ENCODE assay signal across 8 mouse cellular contexts in the genomic region with DNA sequence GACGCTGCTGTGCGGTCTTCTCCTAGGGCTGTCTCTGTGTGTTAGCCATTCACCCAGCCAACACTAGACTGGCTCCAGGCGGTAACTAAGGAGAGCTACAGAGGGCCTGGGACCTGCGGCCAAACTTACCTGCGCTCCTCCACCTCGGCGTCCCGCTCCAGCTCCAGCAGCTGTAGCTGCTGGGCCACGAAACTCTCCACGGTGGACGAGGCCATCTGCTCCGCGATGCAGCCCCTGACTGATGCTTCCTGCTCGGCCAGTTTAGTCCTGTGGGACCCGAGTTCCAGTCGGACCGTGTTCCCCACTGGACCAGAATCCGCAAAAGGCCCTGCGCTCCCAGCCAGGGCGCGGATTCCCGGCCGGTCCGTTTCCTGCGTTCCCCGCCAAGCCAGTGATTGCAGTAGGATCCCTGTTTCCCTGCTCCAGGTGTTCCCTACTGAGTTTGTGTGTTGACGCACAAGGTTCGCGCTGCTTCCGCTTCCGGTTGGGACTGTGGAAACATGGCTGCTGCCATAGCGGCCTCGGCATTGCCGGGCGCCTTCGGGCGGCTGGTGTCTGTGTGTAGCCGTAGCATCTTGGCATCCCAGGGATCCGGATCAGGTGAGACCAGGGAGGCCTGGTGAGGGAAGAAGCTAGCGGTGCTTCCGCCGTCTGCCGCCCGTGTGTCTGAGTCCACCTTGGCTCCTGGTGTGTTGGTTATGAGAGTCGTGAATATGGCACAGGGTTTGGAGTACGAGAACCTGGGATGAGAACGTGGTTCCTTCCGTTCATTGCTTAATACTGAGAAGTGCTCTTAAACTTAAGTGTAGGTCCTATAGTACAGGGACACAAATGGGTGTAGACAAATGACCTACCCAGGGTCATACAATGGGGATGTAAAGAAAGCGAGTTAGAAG. TPM values are rescaled to one million over a fixed set of nuclear protein-coding genes. Genes with fewer than 3 reads are reported as not detected.
A peak's percentile ranks its signal among the peaks of the same experiment; 100 is the strongest.
DNase-seq lines count a peak whose midpoint lies in the region; ATAC-seq and TF ChIP-seq lines count a peak whose summit lies in the region.

A gene (plus strand): TSS at position 330 of the 896 bp plus-strand sequence.
A gene (minus strand): TSS at position 446 of the 896 bp plus-strand sequence.

- peak; percentile 69; the same call in 1 of the 2 replicates for TF ChIP-seq POLR2A in lung, adult 2 months (IDR thresholded peaks at IDR 0.05; ENCODE audit: borderline replicate concordance, extremely low read depth, low read depth, low read length)

- peak; percentile 95 for ATAC-seq in forebrain, embryonic 15.5 days (replicated peaks)
- peak; percentile 62; the same call in 1 of the 2 replicates for ATAC-seq in neutrophil, adult 5-6 weeks (ENCODE audit: extremely low read depth, insufficient number of reproducible peaks, low FRiP score, poor library complexity, severe bottlenecking)

- H3K27me3 ChIP-seq in forebrain, embryonic 15.5 days = no peaks in the 10 kb centered on the region

- peaks cover 3 to 4% of the 10 kb centered on the region in 2 experiments; a peak in 2 of 4 replicates for H3K4me1 ChIP-seq in ES-E14 (ENCODE audit: control insufficient read depth in 2 of 2, insufficient read depth in 2 of 2, low read length in 2 of 2, poor library complexity in 1 of 2)
- peaks cover 23% of the 10 kb centered on the region for H3K4me1 ChIP-seq in forebrain, embryonic 15.5 days
- peaks cover 4% of the 10 kb centered on the region; the same call in 1 of the 2 replicates for H3K4me1 ChIP-seq in lung, adult 2 months (ENCODE audit: control insufficient read depth, insufficient read depth, low read length)

- DNase-seq in ES-E14 (ENCODE audit: low read depth, low spot score) = peak; percentile 87
- DNase-seq in cerebellum, adult 11-12 months = peak; percentile 94
- DNase-seq in heart, postnatal 25 days (ENCODE audit: low spot score) = peak; percentile 79
- DNase-seq in layer of hippocampus, adult 18-20 months (ENCODE audit: low spot score in 2 of 2) = peak; percentile 88 to 93
- peak; percentile 93 for DNase-seq in lung, adult 2 months
- peak; percentile 52 to 66 for DNase-seq in thymus, adult 18-20 months

- intact Hi-C loops in heart, postnatal 25 days (cut with DNase I) = loop anchor here (5.0 kb wide), 1 partner anchor 39 kb away; a partner anchor contains a TSS

- no peaks in the 10 kb centered on the region for H3K9me3 ChIP-seq in ES-E14 (ENCODE audit: control insufficient read depth, insufficient read depth, low read depth, low read length)
- H3K9me3 ChIP-seq in forebrain, embryonic 15.5 days = no peaks in the 10 kb centered on the region

- peak within 1 kb of the TSS; percentile 86 to 95 for H3K4me3 ChIP-seq in ES-E14 (ENCODE audit: insufficient read depth in 1 of 2, low read depth in 1 of 2, low read length in 2 of 2, poor library complexity in 1 of 2, severe bottlenecking in 1 of 2)
- H3K4me3 ChIP-seq in forebrain, embryonic 15.5 days = peak within 1 kb of the TSS; percentile 93
- H3K4me3 ChIP-seq in lung, adult 2 months (replicated peaks; ENCODE audit: extremely low read depth, low read depth, low read length) = peak within 1 kb of the TSS; percentile 97

- under 1% methylated on average over 49 of the region's 49 CpGs for WGBS in forebrain, embryonic 15.5 days
- WGBS in lung, adult 2 months = under 1% methylated on average over 49 of the region's 49 CpGs

- H3K4me2 ChIP-seq in forebrain, embryonic 15.5 days (replicated peaks) = peak within 1 kb of the TSS; percentile 88

- in situ Hi-C loops in ES-E14 (cut with MboI; ENCODE audit: low sequenced_read_pairs in 2 of 2, unreplicated experiment in 2 of 2) = no loop called here

- H3K36me3 ChIP-seq in ES-E14 (ENCODE audit: control insufficient read depth, insufficient read depth, low read length, poor library complexity, severe bottlenecking) = peaks cover 32% of the 10 kb centered on the region
- H3K36me3 ChIP-seq in forebrain, embryonic 15.5 days = peaks cover 23% of the 10 kb centered on the region

- H3K27ac ChIP-seq in ES-E14 (ENCODE audit: insufficient read depth, low read depth, low read length, poor library complexity, severe bottlenecking) = no peak within 1 kb of the TSS
- H3K27ac ChIP-seq in forebrain, embryonic 15.5 days (replicated peaks) = peak within 1 kb of the TSS; percentile 70

- no peak for TF ChIP-seq CTCF in lung, adult 2 months (IDR thresholded peaks at IDR 0.05; ENCODE audit: insufficient read depth, low read length)

- peak within 1 kb of the TSS; percentile 96 for H3K9ac ChIP-seq in ES-E14 (ENCODE audit: insufficient read depth, low read depth, low read length, poor library complexity, severe bottlenecking)
- peak within 1 kb of the TSS; percentile 79 for H3K9ac ChIP-seq in forebrain, embryonic 15.5 days (replicated peaks)

TF ChIP-seq in ES-E14, 5 proteins besides CTCF, POLR2A, EP300 and RAD21:
- TF ChIP-seq MAFK (IDR thresholded peaks at IDR 0.05; ENCODE audit: insufficient read depth, low read depth, low read length) = no peak
- no peak for TF ChIP-seq CHD2 (IDR thresholded peaks at IDR 0.05; ENCODE audit: low read depth, low read length)
- TF ChIP-seq ZC3H11A (IDR thresholded peaks at IDR 0.05; ENCODE audit: borderline replicate concordance, low read depth, low read length) = no peak
- TF ChIP-seq HCFC1 (IDR thresholded peaks at IDR 0.05; ENCODE audit: borderline replicate concordance, insufficient read depth, low read length) = peak; percentile 96

RNA-seq across cellular contexts. Expression of the first gene that starts in this region (rescaled TPM):
- 94.5 and 105 TPM in 2 replicates for total RNA-seq in ES-E14 (2012; rRNA removed)
- 102 and 110 TPM in 2 replicates for polyA plus RNA-seq in forebrain, embryonic 15.5 days (2015; fragmentation: Nextera tagmentation; extraction: Ambion mirVana)
- 10 to 100 TPM; 93.9 to 96.1 TPM for total RNA-seq in heart, postnatal 25 days (2021)
- total RNA-seq in layer of hippocampus, adult 18-20 months (2021) = 10 to 100 TPM; 47.2 to 58.4 TPM
- 26.9 and 29.5 TPM in 2 replicates for polyA plus RNA-seq in lung, adult 2 months (2012; rRNA removed)
- 32.7 and 35.5 TPM in 2 replicates for total RNA-seq in neutrophil, adult 5-6 weeks (2017)

RNA-seq across cellular contexts. Expression of the second gene that starts in this region (rescaled TPM):
- total RNA-seq in ES-E14 (2012; rRNA removed) = 13.2 and 15.8 TPM in 2 replicates
- polyA plus RNA-seq in forebrain, embryonic 15.5 days (2015; fragmentation: Nextera tagmentation; extraction: Ambion mirVana) = 12.1 TPM in 2 replicates
- total RNA-seq in heart, postnatal 25 days (2021) = 1 to 10 TPM; 2.4 to 2.8 TPM
- total RNA-seq in layer of hippocampus, adult 18-20 months (2021) = 10 to 100 TPM in 1 of 2 experiments, 1 to 10 TPM in 1; 9.8 to 10.6 TPM
- polyA plus RNA-seq in lung, adult 2 months (2012; rRNA removed) = 5.8 and 7.5 TPM in 2 replicates
- total RNA-seq in neutrophil, adult 5-6 weeks (2017) = 6.3 and 7.7 TPM in 2 replicates
